Mouse (Mus musculus): ENCODE measurements at regions not wholly inside any gene's neighbourhood (a gene's known extent, or its start where the extent isn't known, plus 50 kb on each side); places are given as distances from the start of the nearest gene placed in this dataset.

DNA sequence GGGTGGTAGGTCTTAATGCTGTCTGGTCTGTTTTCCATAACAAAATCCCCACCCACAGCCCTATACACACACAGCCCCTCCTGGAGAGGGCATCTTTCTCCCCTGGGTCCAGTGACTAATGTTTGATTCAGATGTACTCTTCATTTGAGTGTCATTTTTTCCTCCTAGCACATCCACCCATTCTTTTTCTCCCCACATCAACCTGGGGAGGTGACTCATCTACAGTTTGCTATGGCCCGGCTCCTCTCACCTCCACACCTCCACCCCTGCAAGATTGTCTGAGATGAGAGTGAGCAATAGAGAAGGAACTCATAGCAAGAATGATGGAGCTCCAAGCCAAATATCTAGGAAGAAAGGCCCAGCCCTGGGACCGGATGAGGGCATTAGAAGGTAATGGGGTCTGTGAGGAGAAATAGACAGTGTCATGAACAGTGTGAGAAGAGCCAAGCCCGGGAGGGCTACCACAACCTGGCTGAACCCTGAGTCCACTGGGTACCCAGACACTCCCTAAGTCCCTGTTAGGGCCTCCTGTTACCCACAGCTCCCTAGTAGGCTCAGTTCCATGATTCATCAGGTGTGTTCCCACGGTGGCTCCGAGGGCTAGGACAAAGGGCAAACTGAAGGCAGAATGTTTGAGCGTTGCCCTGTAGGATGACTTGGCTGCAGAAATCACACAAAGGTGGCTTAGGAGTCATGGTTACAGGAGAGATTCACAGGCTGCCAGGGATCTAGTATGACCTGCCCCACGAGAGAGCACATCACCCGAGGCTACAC, 479.6 kb upstream of the Gm10131 start:
- no peak overlapping the region for H3K27ac ChIP-seq (ENCODE audit: control insufficient read depth, insufficient read depth, low read depth, low read length)
- H3K36me3 ChIP-seq (ENCODE audit: control insufficient read depth, insufficient read depth, low read length) = no peaks in the 10 kb centered on the region
- TF ChIP-seq CTCF (IDR thresholded peaks at IDR 0.05; ENCODE audit: control insufficient read depth, insufficient read depth, insufficient replicate concordance, low read depth, low read length) (no peak), POLR2A (IDR thresholded peaks at IDR 0.05; ENCODE audit: control insufficient read depth, low read depth, low read length) (no peak)
- H3K4me3 ChIP-seq (ENCODE audit: control insufficient read depth, low read depth, low read length) = no peak overlapping the region
- no peaks in the 10 kb centered on the region for H3K4me1 ChIP-seq (ENCODE audit: control insufficient read depth, insufficient read depth, low read length)
- H3K27me3 ChIP-seq (ENCODE audit: control insufficient read depth, insufficient read depth, low read length) = no peaks in the 10 kb centered on the region

DNA sequence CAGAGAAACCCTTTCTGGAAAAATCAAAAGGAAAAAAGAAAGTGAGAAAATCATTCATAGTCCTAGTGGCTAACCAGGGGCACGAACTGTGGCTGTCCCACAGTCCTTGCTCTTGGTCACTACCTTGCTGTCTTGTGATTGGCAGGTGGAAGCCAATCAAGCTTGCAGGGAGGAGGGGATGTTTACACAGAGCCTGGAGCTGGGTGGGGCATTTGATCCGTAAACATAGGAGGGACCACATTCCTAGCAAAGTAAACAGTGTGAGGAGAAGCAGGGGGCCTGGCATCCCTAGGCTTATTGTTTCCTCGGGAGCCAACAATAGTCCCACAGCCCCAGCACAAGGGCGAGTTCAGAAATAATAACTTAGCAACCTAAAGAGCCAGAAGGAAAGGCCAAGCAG, 466.5 kb upstream of the Gm10131 start:
- no peak overlapping the region for H3K4me3 ChIP-seq (ENCODE audit: control insufficient read depth, low read depth, low read length)
- H3K27me3 ChIP-seq (ENCODE audit: control insufficient read depth, insufficient read depth, low read length) = no peaks in the 10 kb centered on the region
- no peak overlapping the region for H3K27ac ChIP-seq (ENCODE audit: control insufficient read depth, insufficient read depth, low read depth, low read length)
- no peaks in the 10 kb centered on the region for H3K4me1 ChIP-seq (ENCODE audit: control insufficient read depth, insufficient read depth, low read length)
- no peak for TF ChIP-seq CTCF (IDR thresholded peaks at IDR 0.05; ENCODE audit: control insufficient read depth, insufficient read depth, insufficient replicate concordance, low read depth, low read length)
- H3K36me3 ChIP-seq (ENCODE audit: control insufficient read depth, insufficient read depth, low read length) = no peaks in the 10 kb centered on the region

GRCm38 (mm10) chr8:34574009-34574408, 462.5 kb upstream of the Gm10131 start:
- H3K27ac ChIP-seq (ENCODE audit: control insufficient read depth, insufficient read depth, low read depth, low read length) = no peak overlapping the region
- TF ChIP-seq CTCF (IDR thresholded peaks at IDR 0.05; ENCODE audit: control insufficient read depth, insufficient read depth, insufficient replicate concordance, low read depth, low read length) (no peak), POLR2A (IDR thresholded peaks at IDR 0.05; ENCODE audit: control insufficient read depth, low read depth, low read length) (no peak)
- no peaks in the 10 kb centered on the region for H3K4me1 ChIP-seq (ENCODE audit: control insufficient read depth, insufficient read depth, low read length)
- H3K36me3 ChIP-seq (ENCODE audit: control insufficient read depth, insufficient read depth, low read length) = no peaks in the 10 kb centered on the region
- H3K4me3 ChIP-seq (ENCODE audit: control insufficient read depth, low read depth, low read length) = no peak overlapping the region
- H3K27me3 ChIP-seq (ENCODE audit: control insufficient read depth, insufficient read depth, low read length) = no peaks in the 10 kb centered on the region

DNA sequence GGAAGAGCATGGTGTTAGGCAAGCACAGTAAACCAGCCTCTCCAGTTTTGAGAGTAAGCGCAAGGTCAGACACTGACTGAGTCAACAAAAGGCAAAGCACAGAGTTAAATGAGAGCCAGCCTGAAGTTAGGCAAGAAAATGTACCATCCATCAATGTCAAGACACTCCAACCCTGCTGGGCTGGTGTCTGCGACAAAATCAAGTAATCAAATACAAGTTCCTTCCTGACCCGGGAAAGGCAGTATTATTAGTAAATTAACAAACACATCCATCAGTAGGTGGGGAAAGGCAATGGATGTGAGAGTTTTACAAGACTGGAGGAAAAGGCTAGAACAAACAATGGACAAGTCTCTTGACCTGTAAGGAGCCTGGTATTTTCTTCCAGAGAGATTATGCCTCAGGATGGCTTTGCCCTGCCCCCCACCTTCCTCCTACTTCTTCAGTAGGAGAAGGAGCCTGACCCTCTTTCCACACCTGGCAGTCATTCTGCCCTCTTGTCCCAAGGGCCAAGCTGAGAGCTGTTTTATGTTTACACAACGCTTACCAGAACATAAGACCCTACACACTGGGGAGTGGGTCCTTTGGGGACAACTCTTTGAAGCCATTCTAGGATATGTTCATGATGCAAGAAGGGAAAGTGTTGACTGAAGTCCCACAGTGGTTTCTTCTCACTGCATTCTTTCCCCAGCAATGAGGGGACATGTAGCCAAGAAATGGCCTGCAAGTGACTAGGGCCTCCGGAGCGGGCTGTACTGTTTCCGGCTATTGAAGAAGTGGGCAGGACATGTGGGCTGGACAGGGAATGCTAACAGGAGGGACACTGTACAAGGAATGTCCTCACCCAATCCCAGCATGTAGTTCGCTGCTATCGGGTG, 461.7 kb upstream of the Gm10131 start:
- no peak overlapping the region for H3K4me3 ChIP-seq (ENCODE audit: control insufficient read depth, low read depth, low read length)
- H3K27ac ChIP-seq (ENCODE audit: control insufficient read depth, insufficient read depth, low read depth, low read length) = no peak overlapping the region
- H3K4me1 ChIP-seq (ENCODE audit: control insufficient read depth, insufficient read depth, low read length) = no peaks in the 10 kb centered on the region
- H3K36me3 ChIP-seq (ENCODE audit: control insufficient read depth, insufficient read depth, low read length) = no peaks in the 10 kb centered on the region
- TF ChIP-seq POLR2A (IDR thresholded peaks at IDR 0.05; ENCODE audit: control insufficient read depth, low read depth, low read length) = no peak
- no peak for TF ChIP-seq CTCF (IDR thresholded peaks at IDR 0.05; ENCODE audit: control insufficient read depth, insufficient read depth, insufficient replicate concordance, low read depth, low read length)
- H3K27me3 ChIP-seq (ENCODE audit: control insufficient read depth, insufficient read depth, low read length) = no peaks in the 10 kb centered on the region

- no peak for TF ChIP-seq CTCF (IDR thresholded peaks at IDR 0.05; ENCODE audit: control insufficient read depth, insufficient read depth, insufficient replicate concordance, low read depth, low read length)
- no peak for TF ChIP-seq POLR2A (IDR thresholded peaks at IDR 0.05; ENCODE audit: control insufficient read depth, low read depth, low read length)
- no peak overlapping the region for H3K27ac ChIP-seq (ENCODE audit: control insufficient read depth, insufficient read depth, low read depth, low read length)
- H3K4me1 ChIP-seq (ENCODE audit: control insufficient read depth, insufficient read depth, low read length) = no peaks in the 10 kb centered on the region
- H3K4me3 ChIP-seq (ENCODE audit: control insufficient read depth, low read depth, low read length) = no peak overlapping the region
- H3K36me3 ChIP-seq (ENCODE audit: control insufficient read depth, insufficient read depth, low read length) = no peaks in the 10 kb centered on the region
- no peaks in the 10 kb centered on the region for H3K27me3 ChIP-seq (ENCODE audit: control insufficient read depth, insufficient read depth, low read length)
Measured at GRCm38 (mm10) chr8:34571736-34572135, 460.2 kb upstream of the Gm10131 start.

DNA sequence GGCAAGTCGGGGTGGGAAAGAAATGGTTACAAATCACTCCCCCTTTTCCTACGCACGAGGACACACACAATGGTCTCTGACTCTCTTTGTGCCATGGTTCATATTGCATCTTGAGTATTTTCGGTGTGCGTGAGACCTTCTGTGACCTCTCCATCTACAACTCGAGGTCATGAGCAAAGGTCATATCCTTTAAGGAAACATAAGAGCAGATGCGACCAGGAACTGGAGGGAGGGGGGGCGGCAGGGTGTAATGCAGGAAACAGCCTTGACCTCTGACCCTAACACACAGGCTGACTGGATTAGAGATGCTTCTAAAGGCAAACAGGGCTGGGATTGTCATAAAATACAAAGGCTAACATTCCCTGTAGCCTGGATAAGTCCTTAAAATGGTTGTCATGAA, 450.7 kb upstream of the Gm10131 start:
- no peaks in the 10 kb centered on the region for H3K4me1 ChIP-seq (ENCODE audit: control insufficient read depth, insufficient read depth, low read length)
- no peaks in the 10 kb centered on the region for H3K36me3 ChIP-seq (ENCODE audit: control insufficient read depth, insufficient read depth, low read length)
- TF ChIP-seq CTCF (IDR thresholded peaks at IDR 0.05; ENCODE audit: control insufficient read depth, insufficient read depth, insufficient replicate concordance, low read depth, low read length) (no peak), POLR2A (IDR thresholded peaks at IDR 0.05; ENCODE audit: control insufficient read depth, low read depth, low read length) (no peak)
- H3K27ac ChIP-seq (ENCODE audit: control insufficient read depth, insufficient read depth, low read depth, low read length) = no peak overlapping the region
- no peak overlapping the region for H3K4me3 ChIP-seq (ENCODE audit: control insufficient read depth, low read depth, low read length)
- H3K27me3 ChIP-seq (ENCODE audit: control insufficient read depth, insufficient read depth, low read length) = no peaks in the 10 kb centered on the region

GRCm38 (mm10) chr8:34549786-34550185, 438.2 kb upstream of the Gm10131 start:
- H3K4me1 ChIP-seq (ENCODE audit: control insufficient read depth, insufficient read depth, low read length) = peaks cover 4% of the 10 kb centered on the region
- H3K36me3 ChIP-seq (ENCODE audit: control insufficient read depth, insufficient read depth, low read length) = no peaks in the 10 kb centered on the region
- TF ChIP-seq CTCF (IDR thresholded peaks at IDR 0.05; ENCODE audit: control insufficient read depth, insufficient read depth, insufficient replicate concordance, low read depth, low read length) (no peak), POLR2A (IDR thresholded peaks at IDR 0.05; ENCODE audit: control insufficient read depth, low read depth, low read length) (no peak)
- no peaks in the 10 kb centered on the region for H3K27me3 ChIP-seq (ENCODE audit: control insufficient read depth, insufficient read depth, low read length)
- H3K27ac ChIP-seq (ENCODE audit: control insufficient read depth, insufficient read depth, low read depth, low read length) = no peak overlapping the region
- H3K4me3 ChIP-seq (ENCODE audit: control insufficient read depth, low read depth, low read length) = no peak overlapping the region

Measured in testis, adult 2 months (tissue).